Mouse (Mus musculus) kidney, adult 2 months (tissue): ENCODE data around the gene Zmpste24.

Experiments
- CTCF ChIP-seq: fragments of 200-500 bp; conservative IDR thresholded peaks from 2 replicates; pipeline ENCODE4 v1.5.1; 2011; ENCODE audit warnings: low read depth, mild to moderate bottlenecking, control low read depth, low read length, moderate library complexity, mixed read lengths; ENCODE audit not compliant: insufficient read depth, insufficient read length
- POLR2A ChIP-seq: fragments of 200-500 bp; IDR thresholded peaks from one replicate; pipeline ENCODE4 v1.6.1; 2011; ENCODE audit warnings: low read depth, low read length, control low read depth

GRCm38 (mm10) chr4:121065336-121065735 lies 32.7 kb downstream of the Zmpste24 start:
- TF ChIP-seq CTCF (no peak), POLR2A (no peak)
